In genomic region chr5:139416942-139417341, GRCm38 (mm10) we compare ENCODE assay signal across 15 mouse cellular contexts. TPM values are rescaled to one million over a fixed set of nuclear protein-coding genes. Genes with fewer than 3 reads are reported as not detected.
DNase-seq lines count a peak whose midpoint lies in the region; ATAC-seq and TF ChIP-seq lines count a peak whose summit lies in the region.
"Had no signal": no experiment of that assay in that cellular context is flagged by ENCODE, and none has a peak within 500 bp of the region (broad histone marks: within the 10 kb centered on the region; RNA-seq: fewer than 3 reads in every experiment).

No protein-coding gene starts in this region.

- H3K36me3 ChIP-seq in heart, adult 2 months (ENCODE audit: control insufficient read depth, insufficient read depth, low read length): no peaks in the 10 kb centered on the region
- H3K36me3 ChIP-seq in lung, embryonic 14.5 days (ENCODE audit: insufficient read depth): no peaks in the 10 kb centered on the region
- H3K36me3 ChIP-seq in ES-E14 (ENCODE audit: control insufficient read depth, insufficient read depth, low read length, poor library complexity, severe bottlenecking): peaks cover 14% of the 10 kb centered on the region
- H3K36me3 ChIP-seq: embryonic facial prominence, embryonic 12.5 days had no signal

- TF ChIP-seq EP300 in heart, adult 2 months (IDR thresholded peaks at IDR 0.05; ENCODE audit: insufficient read depth, low read depth, low read length): no peak

- 96% methylated on average over 4 of the region's 4 CpGs for WGBS in heart, adult 2 months
- 85% methylated on average over 4 of the region's 4 CpGs for WGBS in lung, embryonic 14.5 days

- H3K4me2 ChIP-seq in lung, embryonic 14.5 days: no peak overlapping the region
- H3K4me2 ChIP-seq: embryonic facial prominence, embryonic 12.5 days; forebrain, embryonic 13.5 days; limb, embryonic 15.5 days had no signal

- H3K9ac ChIP-seq in heart, adult 2 months (ENCODE audit: low read depth, low read length): no peak overlapping the region
- H3K9ac ChIP-seq in lung, embryonic 14.5 days: no peak overlapping the region
- no peak overlapping the region for H3K9ac ChIP-seq in ES-E14 (ENCODE audit: insufficient read depth, low read depth, low read length, poor library complexity, severe bottlenecking)
- H3K9ac ChIP-seq: embryonic facial prominence, embryonic 12.5 days; forebrain, embryonic 13.5 days; limb, embryonic 15.5 days had no signal

- H3K4me3 ChIP-seq in heart, adult 2 months: no peak overlapping the region
- no peak overlapping the region for H3K4me3 ChIP-seq in lung, embryonic 14.5 days (ENCODE audit: low read depth, low read length)
- no peak overlapping the region for H3K4me3 ChIP-seq in ES-E14 (ENCODE audit: insufficient read depth in 1 of 2, low read depth in 1 of 2, low read length in 2 of 2, poor library complexity in 1 of 2, severe bottlenecking in 1 of 2)
- H3K4me3 ChIP-seq: embryonic facial prominence, embryonic 12.5 days; forebrain, embryonic 13.5 days; limb, embryonic 15.5 days had no signal

- H3K4me1 ChIP-seq in heart, adult 2 months (ENCODE audit: control insufficient read depth, insufficient read depth, low read length): no peaks in the 10 kb centered on the region
- 0 out of 2 replicates have a peak, but pooled peaks cover 2% of the 10 kb centered on the region for H3K4me1 ChIP-seq in lung, embryonic 14.5 days (ENCODE audit: insufficient read depth)
- peaks cover 0 to 4% of the 10 kb centered on the region in 2 experiments; a peak in 1 of 4 replicates for H3K4me1 ChIP-seq in ES-E14 (ENCODE audit: control insufficient read depth in 2 of 2, insufficient read depth in 2 of 2, low read length in 2 of 2, poor library complexity in 1 of 2)

- H3K9me3 ChIP-seq in lung, embryonic 14.5 days (ENCODE audit: low read depth, low read length): no peaks in the 10 kb centered on the region
- H3K9me3 ChIP-seq in ES-E14 (ENCODE audit: control insufficient read depth, insufficient read depth, low read depth, low read length): no peaks in the 10 kb centered on the region
- H3K9me3 ChIP-seq: embryonic facial prominence, embryonic 12.5 days; forebrain, embryonic 13.5 days; limb, embryonic 15.5 days had no signal

- no peak for DNase-seq in heart, adult 2 months
- no peak for DNase-seq in heart, postnatal 4 days
- DNase-seq in lung, embryonic 14.5 days: peak; percentile 41
- DNase-seq in lung, postnatal 14 days: no peak
- DNase-seq in ES-E14 (ENCODE audit: low read depth, low spot score): peak; percentile 61
- no peak for DNase-seq in urinary bladder, postnatal 10 days (ENCODE audit: low spot score)
- DNase-seq in spleen, postnatal 36 days (ENCODE audit: low spot score in 2 of 2): no peak
- DNase-seq: adrenal gland, adult 2 months; cerebellum, adult 11-12 months; kidney, adult 11 months; right cerebral cortex, postnatal 25 days had no signal

- TF ChIP-seq CTCF in heart, adult 2 months (IDR thresholded peaks at IDR 0.05): peak; percentile 43
- TF ChIP-seq CTCF in lung, embryonic 14.5 days (IDR thresholded peaks at IDR 0.05; ENCODE audit: low read depth): peak; percentile 50

- no peak for ATAC-seq in lung, embryonic 14.5 days (ENCODE audit: insufficient read depth)
- peak; percentile 62 for ATAC-seq in megakaryocyte progenitor cell, adult 5-6 weeks (replicated peaks; ENCODE audit: poor library complexity)
- ATAC-seq: forebrain, embryonic 13.5 days had no signal

- no peaks in the 10 kb centered on the region for H3K79me2 ChIP-seq in heart, adult 2 months (replicated peaks; ENCODE audit: control insufficient read depth, insufficient read depth, low read length)

- intact Hi-C loops in heart, adult 2 months (cut with DNase I): no loop called here

- in situ Hi-C loops in ES-E14 (cut with MboI; ENCODE audit: low sequenced_read_pairs in 2 of 2, unreplicated experiment in 2 of 2): no loop called here

- H3K27ac ChIP-seq in heart, adult 2 months: no peak overlapping the region
- no peak overlapping the region for H3K27ac ChIP-seq in lung, embryonic 14.5 days (ENCODE audit: low read depth)
- no peak overlapping the region for H3K27ac ChIP-seq in ES-E14 (ENCODE audit: insufficient read depth, low read depth, low read length, poor library complexity, severe bottlenecking)
- H3K27ac ChIP-seq: embryonic facial prominence, embryonic 12.5 days; forebrain, embryonic 13.5 days; limb, embryonic 15.5 days had no signal

- no peaks in the 10 kb centered on the region for H3K27me3 ChIP-seq in heart, adult 2 months (ENCODE audit: control insufficient read depth, insufficient read depth, low read length)
- no peaks in the 10 kb centered on the region for H3K27me3 ChIP-seq in lung, embryonic 14.5 days (ENCODE audit: insufficient read depth, low read length)
- H3K27me3 ChIP-seq: embryonic facial prominence, embryonic 12.5 days; forebrain, embryonic 13.5 days; limb, embryonic 15.5 days had no signal

- no peak for TF ChIP-seq POLR2A in heart, adult 2 months (IDR thresholded peaks at IDR 0.05; ENCODE audit: insufficient read depth, low read depth, low read length)

TF ChIP-seq in ES-E14, 5 proteins besides CTCF, POLR2A, EP300 and RAD21:
- TF ChIP-seq ZC3H11A (IDR thresholded peaks at IDR 0.05; ENCODE audit: borderline replicate concordance, low read depth, low read length): no peak
- no peak for TF ChIP-seq ZNF384 (IDR thresholded peaks at IDR 0.05; ENCODE audit: low read depth, low read length)
- no peak for TF ChIP-seq HCFC1 (IDR thresholded peaks at IDR 0.05; ENCODE audit: borderline replicate concordance, insufficient read depth, low read length)
- no peak for TF ChIP-seq CHD2 (IDR thresholded peaks at IDR 0.05; ENCODE audit: low read depth, low read length)
- TF ChIP-seq MAFK (IDR thresholded peaks at IDR 0.05; ENCODE audit: insufficient read depth, low read depth, low read length): no peak

RNA-seq across cellular contexts. Expression of gene Gper1, which starts 6.0 kb away (rescaled TPM):
- 1 to 10 TPM; 1.4 to 1.5 TPM for total RNA-seq in heart, adult 2 months (2021)
- polyA plus RNA-seq in heart, adult 2 months (2012; rRNA removed): 2.0 and 4.9 TPM in 2 replicates
- total RNA-seq in heart, postnatal 4 days (2021): 1 to 10 TPM; 1.8 to 2.3 TPM
- polyA plus RNA-seq in lung, embryonic 14.5 days (2014; fragmentation: Nextera tagmentation; extraction: Ambion mirVana): 5.5 and 5.9 TPM in 2 replicates
- total RNA-seq in ES-E14 (2012; rRNA removed): 0.27 and 1.0 TPM in 2 replicates
- not detected in 2 replicates for total RNA-seq in megakaryocyte progenitor cell, adult 5-6 weeks (2015)
- total RNA-seq in megakaryocyte progenitor cell, adult 5-6 weeks (2017): not detected in 2 replicates

RNA-seq across cellular contexts. Expression of gene C130050O18Rik, which starts 11.9 kb away (rescaled TPM):
- total RNA-seq in heart, adult 2 months (2021): 1 to 10 TPM in 1 of 2 experiments, under 1 TPM in 1; 0.68 to 1.1 TPM
- 0.98 and 1.1 TPM in 2 replicates for polyA plus RNA-seq in heart, adult 2 months (2012; rRNA removed)
- total RNA-seq in heart, postnatal 4 days (2021): under 1 TPM; 0.47 to 0.74 TPM
- 1.1 TPM in 2 replicates for polyA plus RNA-seq in lung, embryonic 14.5 days (2014; fragmentation: Nextera tagmentation; extraction: Ambion mirVana)
- total RNA-seq in ES-E14 (2012; rRNA removed): 0.49 and 1.0 TPM in 2 replicates
- total RNA-seq in megakaryocyte progenitor cell, adult 5-6 weeks (2015): 1.8 and 2.3 TPM in 2 replicates
- 1.3 and 2.1 TPM in 2 replicates for total RNA-seq in megakaryocyte progenitor cell, adult 5-6 weeks (2017)

RNA-seq across cellular contexts. Expression of gene Gpr146, which starts 39.4 kb away (rescaled TPM):
- total RNA-seq in heart, adult 2 months (2021): 10 to 100 TPM; 42.9 to 56.6 TPM
- polyA plus RNA-seq in heart, adult 2 months (2012; rRNA removed): 62.4 and 77.0 TPM in 2 replicates
- 10 to 100 TPM; 23.3 to 28.2 TPM for total RNA-seq in heart, postnatal 4 days (2021)
- 3.5 and 4.3 TPM in 2 replicates for polyA plus RNA-seq in lung, embryonic 14.5 days (2014; fragmentation: Nextera tagmentation; extraction: Ambion mirVana)
- total RNA-seq in ES-E14 (2012; rRNA removed): 1.1 and 1.3 TPM in 2 replicates
- total RNA-seq in megakaryocyte progenitor cell, adult 5-6 weeks (2015): 6.0 and 6.3 TPM in 2 replicates
- 5.7 and 6.7 TPM in 2 replicates for total RNA-seq in megakaryocyte progenitor cell, adult 5-6 weeks (2017)

RNA-seq across cellular contexts. Expression of gene 3110082I17Rik, which starts 43.4 kb away (rescaled TPM):
- 1 to 10 TPM; 4.9 to 5.6 TPM for total RNA-seq in heart, adult 2 months (2021)
- 5.4 and 5.7 TPM in 2 replicates for polyA plus RNA-seq in heart, adult 2 months (2012; rRNA removed)
- 10 to 100 TPM; 10.8 to 10.9 TPM for total RNA-seq in heart, postnatal 4 days (2021)
- 39.4 and 44.4 TPM in 2 replicates for polyA plus RNA-seq in lung, embryonic 14.5 days (2014; fragmentation: Nextera tagmentation; extraction: Ambion mirVana)
- 29.5 and 32.6 TPM in 2 replicates for total RNA-seq in ES-E14 (2012; rRNA removed)
- total RNA-seq in megakaryocyte progenitor cell, adult 5-6 weeks (2015): 20.7 and 26.2 TPM in 2 replicates
- 60.9 and 69.2 TPM in 2 replicates for total RNA-seq in megakaryocyte progenitor cell, adult 5-6 weeks (2017)

Comparison
In these comparisons a context has a peak if more than half of its experiments do, and no peak if none do; other contexts are left out.
1. DNase-seq: peak in lung, embryonic 14.5 days (single experiment) and ES-E14 (single experiment); none in heart, adult 2 months (0 of 2), heart, postnatal 4 days (single experiment), lung, postnatal 14 days (single experiment), urinary bladder, postnatal 10 days (single experiment) and spleen, postnatal 36 days (0 of 2).